Mouse (Mus musculus) heart, embryonic 13.5 days (tissue): Measurements from ENCODE around the gene Ctsk. TPM values are rescaled to one million over a fixed set of nuclear protein-coding genes. Genes with fewer than 3 reads are reported as not detected.

Source experiments
- ATAC-seq: fragments of 200-750 bp; cut with Nextera tagmentation; 2 replicates; pipeline ENCODE4 v1.8.0; 2017; ENCODE audit warnings: moderate TSS enrichment; ENCODE audit not compliant: insufficient number of reproducible peaks, low FRiP score, low TSS enrichment; ENCODE audit errors: extremely low read depth
- H3K27ac ChIP-seq: fragments of 300-500 bp; sonication (generic); replicated peaks from 2 replicates; pipeline ENCODE4 v1.5.1; 2015; ENCODE audit warnings: moderate library complexity, mild to moderate bottlenecking, inconsistent platforms
- H3K27me3 ChIP-seq: fragments of 300-500 bp; sonication (generic); replicated peaks from 2 replicates; pipeline ENCODE4 v1.6.1; 2015; ENCODE audit warnings: mild to moderate bottlenecking, inconsistent platforms
- H3K36me3 ChIP-seq: fragments of 300-500 bp; sonication (generic); 2 replicates; pipeline ENCODE4 v1.6.1; 2015; ENCODE audit warnings: mild to moderate bottlenecking, inconsistent platforms
- H3K4me1 ChIP-seq: fragments of 300-500 bp; sonication (generic); 2 replicates; pipeline ENCODE4 v1.6.1; 2015; ENCODE audit warnings: inconsistent platforms
- H3K4me2 ChIP-seq: fragments of 300-500 bp; sonication (generic); 2 replicates; pipeline ENCODE4 v1.6.1; 2015; ENCODE audit warnings: inconsistent platforms, mild to moderate bottlenecking, moderate library complexity
- H3K4me3 ChIP-seq: fragments of 300-500 bp; sonication (generic); 2 replicates; pipeline ENCODE4 v1.5.1; 2015; ENCODE audit warnings: moderate library complexity, mild to moderate bottlenecking, inconsistent platforms
- H3K9ac ChIP-seq: fragments of 300-500 bp; sonication (generic); 2 replicates; pipeline ENCODE4 v1.6.1; 2015; ENCODE audit warnings: inconsistent platforms, mild to moderate bottlenecking, moderate library complexity
- H3K9me3 ChIP-seq: fragments of 300-500 bp; sonication (generic); 2 replicates; pipeline ENCODE4 v1.6.1; 2016; ENCODE audit warnings: inconsistent platforms
- WGBS: fragments of 180-500 bp; shearing (Covaris S2); methylation state at CpG from one replicate; pipeline ENCODE4 v1.1.7; 2015; ENCODE audit warnings: mixed read lengths; 5-methylcytosine and 5-hydroxymethylcytosine counted together
- polyA plus RNA-seq: library from polyadenylated mRNA; unstranded; fragments of >200 nt; fragmentation: Nextera tagmentation; extraction: Ambion mirVana; gene quantifications from 2 replicates; pipeline ENCODE4 v1.2.1, GENCODE M21; 2015

The Ctsk gene
- polyA plus RNA-seq, 1 experiment from 2014 or later, result 15.5 TPM

GRCm38 (mm10) chr3:95550176-95550575, 51.1 kb downstream of the Ctsk start:
- Histone ChIP-seq H3K27ac (no peak overlapping the region), H3K4me1 (no peaks in the 10 kb centered on the region), H3K36me3 (no peaks in the 10 kb centered on the region), H3K9ac (no peak overlapping the region), H3K9me3 (no peaks in the 10 kb centered on the region), H3K4me2 (no peak overlapping the region), H3K4me3 (no peak overlapping the region), H3K27me3 (no peaks in the 10 kb centered on the region)
- 67% methylated on average over 1 of the region's 1 CpGs for WGBS
- ATAC-seq, result no peak

GRCm38 (mm10) chr3:95553986-95554385, 54.9 kb downstream of the Ctsk start:
- ATAC-seq, result no peak
- Histone ChIP-seq H3K9ac (no peak overlapping the region), H3K36me3 (no peaks in the 10 kb centered on the region)

More at GRCm38 (mm10) chr3:95553986-95554385, 54.9 kb downstream of the Ctsk start:
- 48% methylated on average over 3 of the region's 3 CpGs for WGBS
- Histone ChIP-seq H3K4me2 (no peak overlapping the region), H3K27me3 (no peaks in the 10 kb centered on the region), H3K27ac (no peak overlapping the region), H3K4me1 (no peaks in the 10 kb centered on the region), H3K9me3 (no peaks in the 10 kb centered on the region), H3K4me3 (no peak overlapping the region)

Other genes with a start within 250 kb of the Ctsk start
- gene Bnipl, start 248.1 kb upstream of the Ctsk start, polyA plus RNA-seq, result 0.23 and 0.24 TPM in 2 replicates
- gene Mindy1, start 217.9 kb upstream of the Ctsk start, polyA plus RNA-seq, result 24.3 TPM in 2 replicates
- gene Prune1, start 217.2 kb upstream of the Ctsk start, polyA plus RNA-seq, result 24.5 and 26.0 TPM in 2 replicates
- 0.90 and 1.1 TPM in 2 replicates for gene Anxa9, start 192.1 kb upstream of the Ctsk start, polyA plus RNA-seq
- 128 and 140 TPM in 2 replicates for gene Cers2, start 184.5 kb upstream of the Ctsk start, polyA plus RNA-seq
- gene Setdb1, start 142.1 kb upstream of the Ctsk start, polyA plus RNA-seq, result 20.1 and 21.2 TPM in 2 replicates
- not detected in 2 replicates for gene 4930558C23Rik, start 96.4 kb upstream of the Ctsk start, polyA plus RNA-seq
- 28.6 and 28.7 TPM in 2 replicates for gene Arnt, start 64.9 kb upstream of the Ctsk start, polyA plus RNA-seq
- 12.3 and 13.4 TPM in 2 replicates for gene Ctss, start 27.5 kb downstream of the Ctsk start, polyA plus RNA-seq
- gene Hormad1, start 60.4 kb downstream of the Ctsk start, polyA plus RNA-seq, result not detected in 2 replicates
- 23.3 and 24.7 TPM in 2 replicates for gene Golph3l, start 89.7 kb downstream of the Ctsk start, polyA plus RNA-seq
- gene Ensa, start 125.7 kb downstream of the Ctsk start, polyA plus RNA-seq, result 46.5 and 53.1 TPM in 2 replicates
- 36.0 and 36.2 TPM in 2 replicates for gene Mcl1, start 159.5 kb downstream of the Ctsk start, polyA plus RNA-seq
- gene Adamtsl4, start 188.7 kb downstream of the Ctsk start, polyA plus RNA-seq, result 4.8 and 7.3 TPM in 2 replicates
- gene Ecm1, start 240.3 kb downstream of the Ctsk start, polyA plus RNA-seq, result 61.1 and 68.7 TPM in 2 replicates